Mouse (Mus musculus): ENCODE measurements around the gene Fbxl13. TPM values are rescaled to one million over a fixed set of nuclear protein-coding genes. Genes with fewer than 3 reads are reported as not detected.

Gene Fbxl13
- polyA plus RNA-seq, 2 experiments = 0.05 to 0.08 TPM

DNA sequence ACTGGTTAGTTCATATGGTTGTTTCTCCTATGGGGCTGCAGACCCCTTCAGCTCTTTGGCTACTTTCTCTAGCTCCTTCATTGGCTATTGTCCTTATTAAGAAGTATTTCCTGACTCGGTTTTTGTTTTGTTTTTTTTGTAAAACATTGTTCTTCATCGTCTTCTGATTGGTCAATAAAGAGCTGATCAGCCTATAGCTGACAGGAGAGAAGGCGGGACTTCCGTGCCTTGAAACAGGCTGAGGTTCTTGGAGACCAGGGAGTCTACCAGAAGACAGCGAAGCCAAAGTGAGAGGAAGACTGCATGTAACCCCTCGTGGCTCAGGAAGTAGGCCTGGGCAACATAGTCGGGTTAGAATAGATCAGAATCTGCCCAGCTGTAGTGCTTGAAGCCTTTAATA lies 57.8 kb downstream of the Fbxl13 start:
- H3K27me3 ChIP-seq (ENCODE audit: control insufficient read depth, insufficient read depth, low read length) = no peaks in the 10 kb centered on the region
- no peak overlapping the region for H3K4me3 ChIP-seq (ENCODE audit: insufficient read depth in 1 of 2, low read depth in 2 of 2, low read length in 2 of 2)
- TF ChIP-seq EP300 (IDR thresholded peaks at IDR 0.05; ENCODE audit: low read depth) (no peak), CTCF (IDR thresholded peaks at IDR 0.05; ENCODE audit: low read depth) (no peak)
- DNase-seq (ENCODE audit: low read depth in 3 of 3, low spot score in 3 of 3) (no peak), ATAC-seq (ENCODE audit: insufficient read depth) (no peak)
- H3K36me3 ChIP-seq (replicated peaks; ENCODE audit: control insufficient read depth, insufficient read depth, low read depth) = no peaks in the 10 kb centered on the region
- no peaks in the 10 kb centered on the region for H3K9me3 ChIP-seq (ENCODE audit: control insufficient read depth, low read length)
- WGBS (ENCODE audit: insufficient replicate concordance) = 53% methylated on average over 7 of the region's 7 CpGs
- H3K27ac ChIP-seq = no peak overlapping the region
- no peak overlapping the region for H3K9ac ChIP-seq (replicated peaks)
- H3K4me1 ChIP-seq (replicated peaks; ENCODE audit: control insufficient read depth in 2 of 2, insufficient read depth in 2 of 2, low read length in 1 of 2) = no peaks in the 10 kb centered on the region
- no peak overlapping the region for H3K4me2 ChIP-seq (ENCODE audit: low read depth)

- DNase-seq (ENCODE audit: low read depth in 3 of 3, low spot score in 3 of 3) (peak in 1 of 3 experiments; percentile 6), ATAC-seq (ENCODE audit: insufficient read depth) (no peak)
- H3K27ac ChIP-seq = no peak overlapping the region
- H3K9ac ChIP-seq (replicated peaks) = no peak overlapping the region
- H3K4me2 ChIP-seq (ENCODE audit: low read depth) = no peak overlapping the region
- H3K4me1 ChIP-seq (replicated peaks; ENCODE audit: control insufficient read depth in 2 of 2, insufficient read depth in 2 of 2, low read length in 1 of 2) = no peaks in the 10 kb centered on the region; a peak in 1 of 4 replicates
- H3K4me3 ChIP-seq (ENCODE audit: insufficient read depth in 1 of 2, low read depth in 2 of 2, low read length in 2 of 2) = no peak overlapping the region
- no peaks in the 10 kb centered on the region for H3K9me3 ChIP-seq (ENCODE audit: control insufficient read depth, low read length)
- 29% methylated on average over 6 of the region's 6 CpGs for WGBS (ENCODE audit: insufficient replicate concordance)
- TF ChIP-seq EP300 (IDR thresholded peaks at IDR 0.05; ENCODE audit: low read depth) (no peak), CTCF (IDR thresholded peaks at IDR 0.05; ENCODE audit: low read depth) (peak; percentile 76)
- no peaks in the 10 kb centered on the region for H3K27me3 ChIP-seq (ENCODE audit: control insufficient read depth, insufficient read depth, low read length)
- H3K36me3 ChIP-seq (replicated peaks; ENCODE audit: control insufficient read depth, insufficient read depth, low read depth) = no peaks in the 10 kb centered on the region
Observed at GRCm38 (mm10) chr5:21586763-21587162, 58.7 kb downstream of the Fbxl13 start.

DNA sequence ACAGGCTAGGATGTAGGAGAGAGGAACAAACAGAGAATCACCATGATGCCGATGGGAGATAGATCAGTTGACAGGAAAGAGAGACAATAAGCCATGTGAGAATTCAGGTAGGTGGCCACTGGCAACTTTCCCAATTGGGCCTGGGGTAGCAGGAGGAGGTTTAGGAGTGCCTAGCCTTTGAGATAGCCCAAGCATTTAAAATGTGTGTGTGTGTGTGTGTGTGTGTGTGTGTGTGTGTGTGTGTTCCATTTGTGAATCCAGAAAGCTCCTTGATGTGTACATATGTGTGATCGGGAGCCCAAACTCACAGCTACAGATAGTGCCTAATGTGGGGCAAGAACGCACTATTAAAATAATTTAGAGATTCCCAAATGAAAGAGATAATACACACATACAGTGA lies 67.3 kb downstream of the Fbxl13 start:
- no peaks in the 10 kb centered on the region for H3K27me3 ChIP-seq (ENCODE audit: control insufficient read depth, insufficient read depth, low read length)
- H3K27ac ChIP-seq = no peak overlapping the region
- peaks cover 0 to 10% of the 10 kb centered on the region in 2 experiments; a peak in 3 of 4 replicates for H3K4me1 ChIP-seq (replicated peaks; ENCODE audit: control insufficient read depth in 2 of 2, insufficient read depth in 2 of 2, low read length in 1 of 2)
- H3K9ac ChIP-seq (replicated peaks) = no peak overlapping the region
- DNase-seq (ENCODE audit: low read depth in 3 of 3, low spot score in 3 of 3) (no peak), ATAC-seq (ENCODE audit: insufficient read depth) (no peak)
- no peak overlapping the region for H3K4me3 ChIP-seq (ENCODE audit: insufficient read depth in 1 of 2, low read depth in 2 of 2, low read length in 2 of 2)
- no peak overlapping the region for H3K4me2 ChIP-seq (ENCODE audit: low read depth)
- H3K9me3 ChIP-seq (ENCODE audit: control insufficient read depth, low read length) = no peaks in the 10 kb centered on the region
- whole genome bisulfite sequencing (ENCODE audit: insufficient replicate concordance) = 69% methylated on average over 3 of the region's 3 CpGs
- TF ChIP-seq CTCF (IDR thresholded peaks at IDR 0.05; ENCODE audit: low read depth) (no peak), EP300 (IDR thresholded peaks at IDR 0.05; ENCODE audit: low read depth) (no peak)
- no peaks in the 10 kb centered on the region for H3K36me3 ChIP-seq (replicated peaks; ENCODE audit: control insufficient read depth, insufficient read depth, low read depth)

DNA sequence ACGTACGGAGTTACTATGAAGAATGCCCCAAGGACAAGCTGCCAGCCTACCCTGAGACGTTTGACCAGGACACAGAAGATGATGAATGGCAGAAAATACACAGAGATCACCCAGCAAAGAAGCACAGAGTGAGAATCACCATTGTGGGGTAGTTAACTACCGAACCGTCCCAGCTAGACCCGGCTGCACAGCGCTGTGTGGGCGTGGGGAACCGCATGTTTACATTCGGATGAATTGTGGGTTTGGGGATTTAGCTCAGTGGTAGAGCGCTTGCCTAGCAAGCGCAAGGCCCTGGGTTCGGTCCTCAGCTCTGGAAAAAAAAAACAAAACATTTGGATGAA lies 70.3 kb downstream of the Fbxl13 start:
- H3K27ac ChIP-seq = peak overlapping the region; percentile 68
- no peaks in the 10 kb centered on the region for H3K9me3 ChIP-seq (ENCODE audit: control insufficient read depth, low read length)
- H3K4me3 ChIP-seq (ENCODE audit: insufficient read depth in 1 of 2, low read depth in 2 of 2, low read length in 2 of 2) = peak overlapping the region in 1 of 2 experiments; percentile 10; a peak in 2 of 4 replicates
- H3K36me3 ChIP-seq (replicated peaks; ENCODE audit: control insufficient read depth, insufficient read depth, low read depth) = no peaks in the 10 kb centered on the region
- H3K9ac ChIP-seq (replicated peaks) = 0 out of 2 replicates have a peak overlapping the region, but pooled peaks have one; percentile 9
- peak overlapping the region; percentile 45 for H3K4me2 ChIP-seq (ENCODE audit: low read depth)
- DNase-seq (ENCODE audit: low read depth in 3 of 3, low spot score in 3 of 3) = no peak
- TF ChIP-seq EP300 (IDR thresholded peaks at IDR 0.05; ENCODE audit: low read depth) = no peak
- no peak for TF ChIP-seq CTCF (IDR thresholded peaks at IDR 0.05; ENCODE audit: low read depth)
- peak; percentile 34 for ATAC-seq (ENCODE audit: insufficient read depth)
- 69% methylated on average over 13 of the region's 13 CpGs for WGBS (ENCODE audit: insufficient replicate concordance)
- no peaks in the 10 kb centered on the region for H3K27me3 ChIP-seq (ENCODE audit: control insufficient read depth, insufficient read depth, low read length)
- peaks cover 0 to 13% of the 10 kb centered on the region in 2 experiments; a peak in 3 of 4 replicates for H3K4me1 ChIP-seq (replicated peaks; ENCODE audit: control insufficient read depth in 2 of 2, insufficient read depth in 2 of 2, low read length in 1 of 2)

GRCm38 (mm10) chr5:21574386-21575209 lies 70.8 kb downstream of the Fbxl13 start:
- peak; percentile 90 for ATAC-seq (ENCODE audit: insufficient read depth)
- peak; percentile 42 to 68 (median 59) for DNase-seq (ENCODE audit: low read depth in 3 of 3, low spot score in 3 of 3)
- H3K27ac ChIP-seq = peak overlapping the region; percentile 68
- H3K9ac ChIP-seq (replicated peaks) = 0 out of 2 replicates have a peak overlapping the region, but pooled peaks have one; percentile 28
- WGBS (ENCODE audit: insufficient replicate concordance) = 46% methylated on average over 21 of the region's 21 CpGs
- H3K36me3 ChIP-seq (replicated peaks; ENCODE audit: control insufficient read depth, insufficient read depth, low read depth) = no peaks in the 10 kb centered on the region
- H3K27me3 ChIP-seq (ENCODE audit: control insufficient read depth, insufficient read depth, low read length) = no peaks in the 10 kb centered on the region
- peak overlapping the region; percentile 45 for H3K4me2 ChIP-seq (ENCODE audit: low read depth)
- TF ChIP-seq CTCF (IDR thresholded peaks at IDR 0.05; ENCODE audit: low read depth) = no peak
- peak; percentile 59 for TF ChIP-seq EP300 (IDR thresholded peaks at IDR 0.05; ENCODE audit: low read depth)
- peaks cover 0 to 13% of the 10 kb centered on the region in 2 experiments; a peak in 3 of 4 replicates for H3K4me1 ChIP-seq (replicated peaks; ENCODE audit: control insufficient read depth in 2 of 2, insufficient read depth in 2 of 2, low read length in 1 of 2)
- peak overlapping the region in 1 of 2 experiments; percentile 10; a peak in 1 of 4 replicates for H3K4me3 ChIP-seq (ENCODE audit: insufficient read depth in 1 of 2, low read depth in 2 of 2, low read length in 2 of 2)
- no peaks in the 10 kb centered on the region for H3K9me3 ChIP-seq (ENCODE audit: control insufficient read depth, low read length)

All from liver, embryonic 14.5 days (tissue).